Mouse (Mus musculus) lung, postnatal 0 days (tissue): ENCODE measurements at regions not wholly inside any gene's neighbourhood (a gene's known extent, or its start where the extent isn't known, plus 50 kb on each side); places are given as distances from the start of the nearest gene placed in this dataset.

ENCODE experiments used
- CTCF ChIP-seq: IDR thresholded peaks from 2 replicates; pipeline ENCODE4 v1.5.1; 2016; ENCODE audit warnings: antibody characterized with exemption, mild to moderate bottlenecking
- EP300 ChIP-seq: IDR thresholded peaks from 2 replicates; pipeline ENCODE4 v1.6.1; 2016; ENCODE audit warnings: antibody characterized with exemption, mild to moderate bottlenecking, control low read depth

DNA sequence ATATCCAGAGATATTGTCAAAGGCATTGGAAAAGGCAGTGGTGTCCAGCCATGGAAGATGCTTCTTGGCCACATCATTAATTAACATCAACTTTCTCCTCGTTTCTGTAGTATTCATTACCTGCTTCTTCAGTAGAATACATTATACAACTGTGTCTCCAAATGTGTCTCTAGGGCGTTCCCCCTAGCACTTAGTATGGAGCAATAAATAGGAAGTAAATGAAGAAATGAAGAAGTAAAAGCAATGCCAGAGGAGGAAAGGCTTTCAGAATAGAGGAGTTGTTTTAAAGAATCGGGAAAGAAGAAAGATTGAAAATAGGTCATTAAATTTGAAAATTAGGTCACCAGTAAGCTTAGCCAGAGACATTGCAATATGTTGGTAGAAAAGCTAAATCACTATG is 112.6 kb downstream of the Dhx15 start:
- no peak for TF ChIP-seq EP300
- no peak for TF ChIP-seq CTCF
